Mouse (Mus musculus) ES-Bruce4 (cell line): Measurements from ENCODE around the gene Map4. TPM values are rescaled to one million over a fixed set of nuclear protein-coding genes. Genes with fewer than 3 reads are reported as not detected.
A peak's percentile ranks its signal among the peaks of the same experiment; 100 is the strongest.

Experiments used
- H3K27ac ChIP-seq: 2 replicates; pipeline ENCODE4 v1.5.1; 2012; ENCODE audit warnings: low read length, inconsistent platforms; ENCODE audit not compliant: insufficient read depth
- H3K27me3 ChIP-seq: 2 replicates; pipeline ENCODE4 v1.6.1; 2012; ENCODE audit warnings: mild to moderate bottlenecking, low read length, inconsistent platforms; ENCODE audit not compliant: control insufficient read depth, poor library complexity, insufficient read depth, severe bottlenecking
- H3K36me3 ChIP-seq: 2 replicates; pipeline ENCODE4 v1.6.1; 2012; ENCODE audit warnings: inconsistent platforms, mild to moderate bottlenecking, low read length, moderate library complexity; ENCODE audit not compliant: control insufficient read depth, poor library complexity, insufficient read depth, severe bottlenecking
- H3K4me1 ChIP-seq: one replicate; pipeline ENCODE4 v1.8.1; 2011; ENCODE audit warnings: low read length; ENCODE audit not compliant: control insufficient read depth, insufficient read depth
- H3K4me3 ChIP-seq: 2 replicates; pipeline ENCODE4 v1.5.1; 2011; ENCODE audit warnings: low read depth, mild to moderate bottlenecking, low read length
- H3K9ac ChIP-seq: 2 replicates; pipeline ENCODE4 v1.6.1; 2012; ENCODE audit warnings: low read depth, mild to moderate bottlenecking, inconsistent platforms; ENCODE audit not compliant: poor library complexity, severe bottlenecking
- H3K9me3 ChIP-seq: replicated peaks from 2 replicates; pipeline ENCODE4 v1.6.1; 2012; ENCODE audit warnings: mild to moderate bottlenecking, low read length, inconsistent platforms; ENCODE audit not compliant: control insufficient read depth, poor library complexity, insufficient read depth, severe bottlenecking
- CTCF ChIP-seq: IDR thresholded peaks from one replicate; pipeline ENCODE4 v1.8.1; 2011; ENCODE audit warnings: low read depth, low read length
- EP300 ChIP-seq: IDR thresholded peaks from 2 replicates; pipeline ENCODE4 v1.6.1; 2011; ENCODE audit warnings: low read depth, low read length; ENCODE audit not compliant: insufficient read depth
- POLR2A ChIP-seq: IDR thresholded peaks from one replicate; pipeline ENCODE4 v1.8.1; 2011; ENCODE audit warnings: low read length; ENCODE audit not compliant: insufficient read depth
- polyA plus RNA-seq: library from polyadenylated mRNA; stranded (reverse); fragments of >200 nt; gene quantifications from 2 replicates; pipeline ENCODE4 v1.2.4, GENCODE M21; 2011; ENCODE audit warnings: low read depth; ENCODE audit not compliant: missing spikeins, insufficient read depth, insufficient read length

Gene Map4
- polyA plus RNA-seq, 1 experiment: 161 TPM

GRCm38 (mm10) chr9:109932361-109932755 lies 1.1 kb downstream of the Map4 start:
- H3K9me3 ChIP-seq: no peaks in the 10 kb centered on the region
- no peak for TF ChIP-seq CTCF
- no peak for TF ChIP-seq EP300
- no peak for TF ChIP-seq POLR2A
- H3K9ac ChIP-seq: peak overlapping the region; percentile 91
- H3K27ac ChIP-seq: peak overlapping the region; percentile 5; the same call in 1 of the 2 replicates
- no peaks in the 10 kb centered on the region for H3K4me1 ChIP-seq
- H3K36me3 ChIP-seq: no peaks in the 10 kb centered on the region
- H3K4me3 ChIP-seq: peak overlapping the region; percentile 90
- no peaks in the 10 kb centered on the region for H3K27me3 ChIP-seq

- no peaks in the 10 kb centered on the region for H3K9me3 ChIP-seq
- H3K36me3 ChIP-seq: no peaks in the 10 kb centered on the region
- H3K27me3 ChIP-seq: no peaks in the 10 kb centered on the region
- H3K27ac ChIP-seq: peak overlapping the region; percentile 5; the same call in 1 of the 2 replicates
- H3K4me3 ChIP-seq: peak overlapping the region; percentile 90
- H3K4me1 ChIP-seq: no peaks in the 10 kb centered on the region
- H3K9ac ChIP-seq: peak overlapping the region; percentile 91
- no peak for TF ChIP-seq CTCF
- TF ChIP-seq EP300: no peak
- TF ChIP-seq POLR2A: no peak
Observed at GRCm38 (mm10) chr9:109932756-109933375, 1.6 kb downstream of the Map4 start.

- Histone ChIP-seq H3K27ac (0 out of 2 replicates have a peak overlapping the region, but pooled peaks have one; percentile 69), H3K36me3 (no peaks in the 10 kb centered on the region), H3K4me3 (no peak overlapping the region), H3K9ac (no peak overlapping the region), H3K4me1 (peaks cover 2% of the 10 kb centered on the region), H3K9me3 (no peaks in the 10 kb centered on the region), H3K27me3 (no peaks in the 10 kb centered on the region)
- TF ChIP-seq EP300 (no peak), CTCF (no peak), POLR2A (no peak)
Observed at GRCm38 (mm10) chr9:109939401-109939800, 8.1 kb downstream of the Map4 start.

- no peak overlapping the region for H3K4me3 ChIP-seq
- no peaks in the 10 kb centered on the region for H3K9me3 ChIP-seq
- H3K9ac ChIP-seq: no peak overlapping the region
- peaks cover 2% of the 10 kb centered on the region for H3K4me1 ChIP-seq
- H3K27me3 ChIP-seq: no peaks in the 10 kb centered on the region
- no peaks in the 10 kb centered on the region for H3K36me3 ChIP-seq
- TF ChIP-seq CTCF (no peak), POLR2A (no peak), EP300 (no peak)
- H3K27ac ChIP-seq: no peak overlapping the region
Observed at GRCm38 (mm10) chr9:109942796-109943195, 11.5 kb downstream of the Map4 start.

- TF ChIP-seq CTCF (no peak), POLR2A (no peak), EP300 (no peak)
Observed at GRCm38 (mm10) chr9:109944712-109945111, 13.5 kb downstream of the Map4 start.

GRCm38 (mm10) chr9:109948546-109948945 lies 17.3 kb downstream of the Map4 start:
- Histone ChIP-seq H3K27ac (no peak overlapping the region), H3K4me3 (no peak overlapping the region), H3K4me1 (no peaks in the 10 kb centered on the region), H3K27me3 (no peaks in the 10 kb centered on the region), H3K9me3 (no peaks in the 10 kb centered on the region), H3K36me3 (no peaks in the 10 kb centered on the region; the same call in 1 of the 2 replicates), H3K9ac (no peak overlapping the region)
- TF ChIP-seq EP300 (no peak), CTCF (no peak)

More at GRCm38 (mm10) chr9:109944712-109945111, 13.5 kb downstream of the Map4 start:
- no peak overlapping the region for H3K9ac ChIP-seq
- H3K9me3 ChIP-seq: no peaks in the 10 kb centered on the region
- no peak overlapping the region for H3K27ac ChIP-seq
- peaks cover 2% of the 10 kb centered on the region for H3K4me1 ChIP-seq
- no peaks in the 10 kb centered on the region for H3K27me3 ChIP-seq
- H3K36me3 ChIP-seq: no peaks in the 10 kb centered on the region; the same call in 1 of the 2 replicates
- no peak overlapping the region for H3K4me3 ChIP-seq
